Mouse (Mus musculus) E14TG2a.4 (cell line): Measurements from ENCODE around the gene Wdr95.

Experiments used
- CTCF ChIP-seq: conservative IDR thresholded peaks from 2 replicates; pipeline ENCODE4 v1.5.1; 2014; ENCODE audit warnings: low read length
- NANOG ChIP-seq: IDR thresholded peaks from 2 replicates; pipeline ENCODE4 v1.6.1; 2014; ENCODE audit warnings: borderline replicate concordance, low read length, mixed read lengths
- POU5F1 ChIP-seq: IDR thresholded peaks from 2 replicates; pipeline ENCODE4 v1.6.1; 2014; ENCODE audit warnings: low read length, borderline replicate concordance

DNA sequence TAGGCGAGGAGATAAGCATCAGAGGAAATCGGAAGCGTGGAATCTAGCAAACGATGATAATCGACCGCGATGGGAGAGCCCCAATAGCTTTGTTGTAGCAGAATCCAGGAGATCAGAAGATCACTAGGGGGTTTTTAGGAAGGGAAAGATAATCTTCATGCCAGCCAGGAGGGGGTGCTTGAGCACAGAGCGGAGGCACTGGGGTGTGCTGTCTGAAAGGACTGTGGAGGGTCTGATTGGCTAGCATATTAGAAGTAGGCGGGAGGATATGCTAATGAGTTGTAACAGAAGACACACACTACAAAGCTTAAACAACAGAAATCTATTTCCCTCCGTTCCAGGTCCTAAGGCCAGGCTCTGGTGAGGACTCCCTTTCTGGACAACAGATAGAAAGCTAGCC, 57.4 kb downstream of the Wdr95 start:
- TF ChIP-seq CTCF (no peak), NANOG (no peak), POU5F1 (no peak)
